In genomic region chr5:105625504-105626150, GRCm38 (mm10) we compare ENCODE assay signal across 9 mouse cellular contexts.
DNase-seq lines count a peak whose midpoint lies in the region; ATAC-seq lines count a peak whose summit lies in the region.
"Had no signal": no experiment of that assay in that cellular context is flagged by ENCODE, and none has a peak within 500 bp of the region (broad histone marks: within the 10 kb centered on the region; RNA-seq: fewer than 3 reads in every experiment).

No protein-coding gene starts in this region.

- H3K4me2 ChIP-seq in heart, embryonic 16.5 days (ENCODE audit: low read depth, low read length): no peak overlapping the region
- H3K4me2 ChIP-seq in liver, embryonic 13.5 days: no peak overlapping the region
- no peak overlapping the region for H3K4me2 ChIP-seq in hindbrain, embryonic 16.5 days (ENCODE audit: low read length)

- H3K4me3 ChIP-seq in brown adipose tissue, adult 24 weeks (ENCODE audit: insufficient read depth, low read depth, low read length): no peak overlapping the region
- H3K4me3 ChIP-seq in heart, embryonic 16.5 days (ENCODE audit: low read length): no peak overlapping the region
- H3K4me3 ChIP-seq in liver, embryonic 13.5 days (replicated peaks): no peak overlapping the region
- H3K4me3 ChIP-seq in hindbrain, embryonic 16.5 days (ENCODE audit: low read length): no peak overlapping the region

- intact Hi-C loops in heart, postnatal 25 days (cut with DNase I): no loop called here

- peak; percentile 35 to 70 for DNase-seq in heart, adult 9 months (ENCODE audit: low spot score in 2 of 2)
- DNase-seq in heart, postnatal 25 days (ENCODE audit: low spot score): no peak
- no peak for DNase-seq in liver, embryonic 13.5 days
- no peak for DNase-seq in cerebellum, adult 18-20 months
- DNase-seq: midbrain, embryonic 14.5 days had no signal

- WGBS in heart, embryonic 16.5 days: 57% methylated on average over 8 of the region's 8 CpGs
- WGBS in liver, embryonic 13.5 days (ENCODE audit: insufficient replicate concordance): 44% methylated on average over 8 of the region's 8 CpGs
- WGBS in hindbrain, embryonic 16.5 days: 70% methylated on average over 8 of the region's 8 CpGs

- peak overlapping the region; percentile 100 for H3K27ac ChIP-seq in brown adipose tissue, adult 24 weeks (replicated peaks; ENCODE audit: low read depth, low read length)
- peak overlapping the region; percentile 56 for H3K27ac ChIP-seq in heart, embryonic 16.5 days (ENCODE audit: low read length)
- H3K27ac ChIP-seq in liver, embryonic 13.5 days: peak overlapping the region; percentile 47; the same call in 1 of the 2 replicates
- no peak overlapping the region for H3K27ac ChIP-seq in hindbrain, embryonic 16.5 days (ENCODE audit: low read depth, low read length)

- H3K36me3 ChIP-seq in heart, embryonic 16.5 days (ENCODE audit: control insufficient read depth, insufficient read depth): no peaks in the 10 kb centered on the region
- H3K36me3 ChIP-seq in liver, embryonic 13.5 days: no peaks in the 10 kb centered on the region
- H3K36me3 ChIP-seq in hindbrain, embryonic 16.5 days (ENCODE audit: control insufficient read depth, insufficient read depth, low read length): no peaks in the 10 kb centered on the region

- H3K9ac ChIP-seq in heart, embryonic 16.5 days (ENCODE audit: low read length): no peak overlapping the region
- no peak overlapping the region for H3K9ac ChIP-seq in liver, embryonic 13.5 days
- H3K9ac ChIP-seq in hindbrain, embryonic 16.5 days (ENCODE audit: low read depth, low read length): no peak overlapping the region

- H3K9me3 ChIP-seq in heart, embryonic 16.5 days (replicated peaks; ENCODE audit: control insufficient read depth, low read length): no peaks in the 10 kb centered on the region
- no peaks in the 10 kb centered on the region for H3K9me3 ChIP-seq in liver, embryonic 13.5 days (replicated peaks)
- H3K9me3 ChIP-seq in hindbrain, embryonic 16.5 days (ENCODE audit: control insufficient read depth, low read length): no peaks in the 10 kb centered on the region

- H3K27me3 ChIP-seq in heart, embryonic 16.5 days (ENCODE audit: control insufficient read depth, insufficient read depth, low read length): no peaks in the 10 kb centered on the region
- no peaks in the 10 kb centered on the region; the same call in 1 of the 2 replicates for H3K27me3 ChIP-seq in liver, embryonic 13.5 days
- H3K27me3 ChIP-seq in hindbrain, embryonic 16.5 days (replicated peaks; ENCODE audit: control insufficient read depth, insufficient read depth, low read length): no peaks in the 10 kb centered on the region

- no peak for ATAC-seq in heart, embryonic 16.5 days (replicated peaks; ENCODE audit: extremely low read depth, insufficient read depth, low FRiP score)
- no peak for ATAC-seq in liver, embryonic 13.5 days (ENCODE audit: low read depth)
- no peak for ATAC-seq in hindbrain, embryonic 16.5 days
- ATAC-seq in cerebellum, adult (ENCODE audit: insufficient number of reproducible peaks, low FRiP score, low TSS enrichment): no peak

- H3K4me1 ChIP-seq in brown adipose tissue, adult 24 weeks (ENCODE audit: control insufficient read depth, insufficient read depth, insufficient read length, low read length): peaks cover 45% of the 10 kb centered on the region
- no peaks in the 10 kb centered on the region; the same call in 1 of the 2 replicates for H3K4me1 ChIP-seq in heart, embryonic 16.5 days (ENCODE audit: control insufficient read depth, insufficient read depth, low read length)
- peaks cover 7% of the 10 kb centered on the region; the same call in 1 of the 2 replicates for H3K4me1 ChIP-seq in liver, embryonic 13.5 days (replicated peaks)
- H3K4me1 ChIP-seq in hindbrain, embryonic 16.5 days (ENCODE audit: control insufficient read depth, insufficient read depth, low read depth, low read length): no peaks in the 10 kb centered on the region

Comparison
In these comparisons a context has a peak if more than half of its experiments do, and no peak if none do; other contexts are left out.
1. DNase-seq: peak in heart, adult 9 months (2 of 2); none in heart, postnatal 25 days (single experiment), liver, embryonic 13.5 days (single experiment) and cerebellum, adult 18-20 months (0 of 2).